Mouse (Mus musculus): ENCODE data around the gene St3gal5. TPM values are rescaled to one million over a fixed set of nuclear protein-coding genes. Genes with fewer than 3 reads are reported as not detected.

The St3gal5 gene
- total and polyA plus RNA-seq, 3 experiments: 24.4 to 51.8 TPM; not detected in 1

GRCm38 (mm10) chr6:72144353-72144752, 47.0 kb downstream of the St3gal5 start:
- no peak for DNase-seq (ENCODE audit: low read depth, low spot score)
- no peak overlapping the region for H3K4me3 ChIP-seq (ENCODE audit: control insufficient read depth in 1 of 2, insufficient read depth in 1 of 2, low read depth in 2 of 2, low read length in 2 of 2)
- no peak for TF ChIP-seq RCOR1 (IDR thresholded peaks at IDR 0.05; ENCODE audit: low read depth, low read length)
- no peak for TF ChIP-seq USF1 (IDR thresholded peaks at IDR 0.05; ENCODE audit: low read depth, low read length)
- TF ChIP-seq SIN3A (IDR thresholded peaks at IDR 0.05; ENCODE audit: low read length): no peak
- no peak for TF ChIP-seq MAFK (IDR thresholded peaks at IDR 0.05; ENCODE audit: borderline replicate concordance, low read depth, low read length)
- TF ChIP-seq MXI1 (IDR thresholded peaks at IDR 0.05; ENCODE audit: low read depth, low read length): no peak
- no peak for TF ChIP-seq CHD1 (IDR thresholded peaks at IDR 0.05; ENCODE audit: low read depth, low read length)
- TF ChIP-seq TAL1 (IDR thresholded peaks at IDR 0.05; ENCODE audit: low read length): no peak
- no peak for TF ChIP-seq POLR2A (IDR thresholded peaks at IDR 0.05; ENCODE audit: control insufficient read depth in 1 of 2, insufficient read depth in 1 of 2, low read depth in 1 of 2, low read length in 2 of 2, poor library complexity in 1 of 2)
- no peak for TF ChIP-seq MAZ (IDR thresholded peaks at IDR 0.05; ENCODE audit: low read depth, low read length)
- TF ChIP-seq ZNF384 (IDR thresholded peaks at IDR 0.05; ENCODE audit: low read depth, low read length): no peak
- TF ChIP-seq HCFC1 (IDR thresholded peaks at IDR 0.05; ENCODE audit: low read depth, low read length): no peak
- H3K79me2 ChIP-seq (ENCODE audit: control insufficient read depth, insufficient read depth, low read length, poor library complexity): no peaks in the 10 kb centered on the region
- no peaks in the 10 kb centered on the region for H3K27me3 ChIP-seq (ENCODE audit: control insufficient read depth in 1 of 2, insufficient read depth in 2 of 2, low read length in 2 of 2)
- H3K27ac ChIP-seq (ENCODE audit: control insufficient read depth, low read depth, low read length): no peak overlapping the region
- H3K9ac ChIP-seq (ENCODE audit: control insufficient read depth, low read depth, low read length, poor library complexity, severe bottlenecking): no peak overlapping the region
- H3K4me1 ChIP-seq (ENCODE audit: control insufficient read depth in 1 of 2, insufficient read depth in 2 of 2, low read length in 2 of 2): peaks cover 4 to 17% of the 10 kb centered on the region in 2 experiments; a peak in 3 of 4 replicates
- no peaks in the 10 kb centered on the region for H3K9me3 ChIP-seq (replicated peaks; ENCODE audit: insufficient read depth, low read length)
- peaks cover 13 to 22% of the 10 kb centered on the region in 2 experiments for H3K36me3 ChIP-seq (ENCODE audit: control insufficient read depth in 1 of 2, insufficient read depth in 2 of 2, low read length in 2 of 2)

GRCm38 (mm10) chr6:72146803-72147202, 49.4 kb downstream of the St3gal5 start:
- no peaks in the 10 kb centered on the region for H3K79me2 ChIP-seq (ENCODE audit: control insufficient read depth, insufficient read depth, low read length, poor library complexity)
- no peak overlapping the region for H3K27ac ChIP-seq (ENCODE audit: control insufficient read depth, low read depth, low read length)
- peaks cover 0 to 36% of the 10 kb centered on the region in 2 experiments; a peak in 2 of 4 replicates for H3K36me3 ChIP-seq (ENCODE audit: control insufficient read depth in 1 of 2, insufficient read depth in 2 of 2, low read length in 2 of 2)
- no peaks in the 10 kb centered on the region for H3K4me1 ChIP-seq (ENCODE audit: control insufficient read depth in 1 of 2, insufficient read depth in 2 of 2, low read length in 2 of 2)
- H3K27me3 ChIP-seq (ENCODE audit: control insufficient read depth in 1 of 2, insufficient read depth in 2 of 2, low read length in 2 of 2): no peaks in the 10 kb centered on the region
- no peak overlapping the region for H3K9ac ChIP-seq (ENCODE audit: control insufficient read depth, low read depth, low read length, poor library complexity, severe bottlenecking)
- no peak overlapping the region for H3K4me3 ChIP-seq (ENCODE audit: control insufficient read depth in 1 of 2, insufficient read depth in 1 of 2, low read depth in 2 of 2, low read length in 2 of 2)
- no peaks in the 10 kb centered on the region for H3K9me3 ChIP-seq (replicated peaks; ENCODE audit: insufficient read depth, low read length)
- TF ChIP-seq CTCF (IDR thresholded peaks at IDR 0.05 in 2 of 3, conservative IDR thresholded peaks at IDR 0.05 in 1 of 3; ENCODE audit: control insufficient read depth in 1 of 3, insufficient read depth in 1 of 3, low read depth in 2 of 3, low read length in 3 of 3, poor library complexity in 1 of 3, severe bottlenecking in 1 of 3): no peak
- TF ChIP-seq ZC3H11A (IDR thresholded peaks at IDR 0.05; ENCODE audit: low read depth, low read length): no peak
- TF ChIP-seq ZNF384 (IDR thresholded peaks at IDR 0.05; ENCODE audit: low read depth, low read length): no peak
- TF ChIP-seq RCOR1 (IDR thresholded peaks at IDR 0.05; ENCODE audit: low read depth, low read length): no peak
- TF ChIP-seq HCFC1 (IDR thresholded peaks at IDR 0.05; ENCODE audit: low read depth, low read length): no peak
- TF ChIP-seq POLR2AphosphoS5 (IDR thresholded peaks at IDR 0.05; ENCODE audit: borderline replicate concordance, low read depth, low read length): no peak
- TF ChIP-seq POLR2A (IDR thresholded peaks at IDR 0.05; ENCODE audit: control insufficient read depth in 1 of 2, insufficient read depth in 1 of 2, low read depth in 1 of 2, low read length in 2 of 2, poor library complexity in 1 of 2): no peak
- no peak for TF ChIP-seq UBTF (IDR thresholded peaks at IDR 0.05; ENCODE audit: borderline replicate concordance, insufficient read depth, low read depth, low read length)
- TF ChIP-seq BHLHE40 (IDR thresholded peaks at IDR 0.05; ENCODE audit: borderline replicate concordance, low read depth, low read length): no peak
- no peak for TF ChIP-seq TAL1 (IDR thresholded peaks at IDR 0.05; ENCODE audit: low read length)
- no peak for TF ChIP-seq MYC (IDR thresholded peaks at IDR 0.05; ENCODE audit: low read depth, low read length)
- no peak for TF ChIP-seq NRF1 (IDR thresholded peaks at IDR 0.05; ENCODE audit: insufficient read depth, low read depth, low read length, poor library complexity, severe bottlenecking)
- no peak for TF ChIP-seq SIN3A (IDR thresholded peaks at IDR 0.05; ENCODE audit: low read length)
- DNase-seq (ENCODE audit: low read depth, low spot score): no peak
